Mouse (Mus musculus) spleen, postnatal 14 days (tissue): Measurements from ENCODE around the gene Has3.

Source experiments
- DNase-seq, 2 experiments: peaks; one replicate each; pipeline ENCODE4 v3.0.0; 2021 to 2022; ENCODE audit warnings: low spot score in 2 of 2

Gene Has3

GRCm38 (mm10) chr8:106932376-106933065 lies 62.5 kb downstream of the Has3 start:
- DNase-seq = no peak

- DNase-seq = no peak
Measured at GRCm38 (mm10) chr8:106933506-106934143, 63.6 kb downstream of the Has3 start.
